Mouse (Mus musculus) hindbrain, embryonic 13.5 days (tissue): ENCODE data around the gene 1700025G04Rik. TPM values are rescaled to one million over a fixed set of nuclear protein-coding genes. Genes with fewer than 3 reads are reported as not detected.

Experiments used
- ATAC-seq: fragments of 200-750 bp; cut with Nextera tagmentation; 2 replicates; pipeline ENCODE4 v1.8.0; 2017; ENCODE audit warnings: moderate TSS enrichment; ENCODE audit not compliant: low FRiP score
- H3K27ac ChIP-seq: fragments of 300-500 bp; sonication (generic); 2 replicates; pipeline ENCODE4 v1.5.1; 2015; ENCODE audit warnings: inconsistent platforms, mild to moderate bottlenecking, moderate library complexity
- H3K27me3 ChIP-seq: fragments of 300-500 bp; sonication (generic); 2 replicates; pipeline ENCODE4 v1.6.1; 2015; ENCODE audit warnings: mild to moderate bottlenecking, inconsistent platforms
- H3K36me3 ChIP-seq: fragments of 300-500 bp; sonication (generic); 2 replicates; pipeline ENCODE4 v1.6.1; 2015; ENCODE audit warnings: mild to moderate bottlenecking, inconsistent platforms
- H3K4me1 ChIP-seq: fragments of 300-500 bp; sonication (generic); replicated peaks from 2 replicates; pipeline ENCODE4 v1.6.1; 2015; ENCODE audit warnings: inconsistent platforms
- H3K4me2 ChIP-seq: fragments of 300-500 bp; sonication (generic); 2 replicates; pipeline ENCODE4 v1.6.1; 2015; ENCODE audit warnings: inconsistent platforms, mild to moderate bottlenecking, moderate library complexity
- H3K4me3 ChIP-seq: fragments of 300-500 bp; sonication (generic); 2 replicates; pipeline ENCODE4 v1.5.1; 2015; ENCODE audit warnings: mild to moderate bottlenecking, inconsistent platforms
- H3K9ac ChIP-seq: fragments of 300-500 bp; sonication (generic); 2 replicates; pipeline ENCODE4 v1.6.1; 2015; ENCODE audit warnings: mild to moderate bottlenecking, inconsistent platforms
- H3K9me3 ChIP-seq: fragments of 300-500 bp; sonication (generic); 2 replicates; pipeline ENCODE4 v1.6.1; 2016; ENCODE audit warnings: inconsistent platforms
- WGBS: fragments of 180-500 bp; shearing (Covaris S2); methylation state at CpG from one replicate; pipeline ENCODE4 v1.1.7; 2015; 5-methylcytosine and 5-hydroxymethylcytosine counted together
- polyA plus RNA-seq: library from polyadenylated mRNA; unstranded; fragments of >200 nt; fragmentation: Nextera tagmentation; extraction: Ambion mirVana; gene quantifications from 2 replicates; pipeline ENCODE4 v1.2.1, GENCODE M21; 2015

1700025G04Rik gene
- polyA plus RNA-seq, 1 experiment from 2014 or later, result 41.0 TPM

DNA sequence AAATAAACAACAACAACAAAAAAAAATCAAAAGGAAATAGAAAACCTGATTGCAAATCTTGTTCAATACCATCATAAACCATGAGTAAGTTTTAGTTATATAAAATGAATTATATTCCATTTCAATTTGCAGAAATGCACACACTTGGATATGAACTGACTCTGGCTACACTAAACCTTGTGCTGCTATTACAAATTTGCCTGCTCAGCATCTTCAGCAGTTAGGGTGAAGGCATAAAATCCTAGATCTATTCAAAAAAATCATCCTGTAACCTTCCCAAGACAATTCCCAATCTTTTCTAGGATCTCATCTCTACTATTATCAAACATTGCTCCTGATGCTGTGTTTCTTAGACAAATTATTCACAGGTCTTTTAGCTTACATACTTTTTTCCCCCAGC lies 22.0 kb downstream of the 1700025G04Rik start:
- Histone ChIP-seq H3K4me1 (peaks cover 39% of the 10 kb centered on the region), H3K9ac (no peak overlapping the region), H3K27me3 (no peaks in the 10 kb centered on the region), H3K4me2 (no peak overlapping the region), H3K4me3 (no peak overlapping the region), H3K27ac (no peak overlapping the region), H3K9me3 (no peaks in the 10 kb centered on the region), H3K36me3 (no peaks in the 10 kb centered on the region)
- no peak for ATAC-seq

DNA sequence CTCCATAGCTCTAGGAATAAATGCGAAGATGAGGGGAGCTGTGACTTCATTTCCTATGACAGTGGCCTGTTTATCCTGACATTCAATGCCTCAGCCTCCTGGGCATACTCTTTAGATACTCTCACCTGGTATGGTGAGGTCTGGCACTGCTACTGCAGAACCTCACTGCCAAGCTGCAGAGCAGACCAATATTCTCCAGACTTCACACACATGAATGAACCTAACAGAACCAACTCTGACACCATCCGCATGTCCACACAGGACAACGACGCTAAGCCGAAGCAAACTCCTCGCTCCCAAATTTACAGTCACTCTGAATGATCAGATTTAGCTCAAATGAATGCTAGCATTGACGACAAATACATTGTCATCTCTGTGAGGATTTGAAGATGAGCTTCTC lies 24.4 kb downstream of the 1700025G04Rik start:
- WGBS, result 95% methylated on average over 7 of the region's 7 CpGs
- ATAC-seq, result no peak

DNA sequence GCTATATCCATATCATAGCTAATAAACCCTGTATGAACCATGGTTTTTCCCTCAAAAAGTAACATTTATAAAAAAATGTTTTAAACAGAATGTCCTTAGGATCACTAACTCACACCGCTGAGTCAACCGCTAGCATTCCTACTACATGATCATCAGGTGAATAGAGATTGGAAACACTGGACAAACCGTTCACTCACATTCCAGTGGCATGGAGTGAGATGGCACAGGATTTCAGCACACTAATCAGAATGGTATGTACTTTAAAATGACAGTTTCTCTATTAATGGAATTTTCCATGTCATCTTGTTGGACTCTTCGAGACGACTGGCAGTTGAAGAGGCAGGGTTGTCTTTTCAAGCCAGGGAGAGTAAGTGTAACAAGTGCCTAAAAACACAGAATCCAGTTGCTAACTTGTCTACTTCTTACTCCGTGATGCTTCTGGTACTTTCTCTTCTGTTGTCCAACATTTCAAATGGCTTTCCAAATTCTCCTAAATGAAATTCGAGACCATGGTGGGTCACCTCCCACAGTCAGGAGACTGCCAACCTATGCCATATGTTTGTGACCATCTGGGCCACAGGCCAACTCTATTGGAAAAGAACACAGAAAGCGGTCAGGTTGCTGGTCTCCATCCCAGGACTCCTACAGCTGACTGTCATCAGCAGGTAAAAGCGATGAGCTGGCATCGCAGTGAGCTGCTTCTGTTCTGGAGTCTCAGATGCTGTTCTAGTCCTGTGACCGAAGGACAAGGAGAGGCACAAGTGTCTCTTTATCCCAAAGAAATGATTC lies 26.4 kb downstream of the 1700025G04Rik start:
- no peaks in the 10 kb centered on the region for H3K27me3 ChIP-seq
- WGBS, result 94% methylated on average over 11 of the region's 11 CpGs
- no peak overlapping the region for H3K27ac ChIP-seq
- H3K4me2 ChIP-seq, result no peak overlapping the region
- no peak overlapping the region for H3K4me3 ChIP-seq
- no peak overlapping the region for H3K9ac ChIP-seq
- peaks cover 18% of the 10 kb centered on the region for H3K4me1 ChIP-seq
- no peaks in the 10 kb centered on the region for H3K36me3 ChIP-seq
- no peak for ATAC-seq
- H3K9me3 ChIP-seq, result no peaks in the 10 kb centered on the region

More for the DNA sequence above, 24.4 kb downstream of the 1700025G04Rik start:
- Histone ChIP-seq H3K36me3 (no peaks in the 10 kb centered on the region), H3K27ac (no peak overlapping the region), H3K27me3 (no peaks in the 10 kb centered on the region), H3K4me2 (no peak overlapping the region), H3K4me3 (no peak overlapping the region), H3K9ac (no peak overlapping the region), H3K9me3 (no peaks in the 10 kb centered on the region), H3K4me1 (peaks cover 22% of the 10 kb centered on the region)

DNA sequence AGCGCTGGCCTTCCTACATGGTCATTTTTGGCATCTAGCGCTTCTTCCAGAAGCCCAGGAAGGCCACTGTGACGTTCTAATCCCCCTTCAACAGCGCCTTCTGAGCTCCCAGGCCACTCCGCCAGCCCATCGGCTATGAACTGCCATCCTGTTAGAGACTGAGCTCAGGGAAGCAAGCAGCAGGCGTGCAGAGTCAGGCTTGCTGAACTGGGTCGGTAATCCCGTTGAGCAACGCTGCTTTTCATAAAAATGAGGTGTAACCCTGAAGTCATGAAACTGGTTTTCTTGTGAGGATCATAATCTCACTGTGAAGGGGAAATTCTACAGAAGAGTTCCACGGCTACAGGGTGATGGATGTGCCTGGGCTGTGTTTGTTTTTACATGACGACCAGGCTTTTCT lies 28.2 kb downstream of the 1700025G04Rik start:
- no peak overlapping the region for H3K9ac ChIP-seq
- no peaks in the 10 kb centered on the region for H3K27me3 ChIP-seq
- ATAC-seq, result no peak
- no peaks in the 10 kb centered on the region for H3K36me3 ChIP-seq
- H3K4me1 ChIP-seq, result peaks cover 16% of the 10 kb centered on the region
- WGBS, result 92% methylated on average over 12 of the region's 12 CpGs
- H3K27ac ChIP-seq, result no peak overlapping the region
- no peaks in the 10 kb centered on the region for H3K9me3 ChIP-seq
- no peak overlapping the region for H3K4me3 ChIP-seq
- H3K4me2 ChIP-seq, result no peak overlapping the region

DNA sequence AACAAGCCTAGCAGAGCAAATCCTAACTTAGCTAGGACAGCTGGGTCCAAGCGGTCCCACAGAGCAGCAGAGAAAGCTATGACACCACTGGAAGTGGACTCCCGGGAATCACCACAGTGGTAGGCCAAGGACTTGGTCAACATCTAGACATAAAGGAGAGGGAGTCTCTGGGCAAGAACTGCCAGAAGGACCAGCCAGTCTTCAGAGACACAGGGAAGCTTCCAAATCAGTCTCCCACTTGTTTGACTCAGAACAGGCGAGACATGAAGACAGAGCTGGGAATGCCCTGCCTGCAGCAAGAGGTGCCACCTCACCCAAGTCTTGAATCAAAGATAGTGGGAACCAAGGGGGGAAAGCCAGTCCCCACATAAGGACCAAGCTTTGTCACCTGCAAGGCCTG lies 29.7 kb downstream of the 1700025G04Rik start:
- H3K9ac ChIP-seq, result no peak overlapping the region
- 83% methylated on average over 3 of the region's 3 CpGs for WGBS

DNA sequence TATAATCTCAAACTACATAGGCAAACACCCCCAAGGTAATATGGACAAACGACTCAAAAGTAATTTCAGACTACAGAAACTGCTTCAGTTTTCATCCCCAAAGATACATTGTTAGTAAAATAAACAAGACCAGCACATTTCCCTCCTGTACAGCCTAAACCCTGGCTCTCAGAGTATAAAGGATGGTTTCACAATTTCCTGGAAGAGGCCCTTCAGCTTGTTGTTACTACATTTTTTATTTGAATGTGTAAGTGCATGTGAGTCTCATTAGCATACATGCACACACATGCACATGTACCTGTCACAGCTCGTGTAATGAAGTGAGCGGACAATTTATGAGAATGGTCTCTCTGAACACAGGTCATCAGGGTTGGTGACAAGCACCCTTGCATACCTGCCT lies 31.1 kb downstream of the 1700025G04Rik start:
- Histone ChIP-seq H3K4me3 (no peak overlapping the region), H3K4me1 (peaks cover 23% of the 10 kb centered on the region), H3K27me3 (no peaks in the 10 kb centered on the region), H3K9ac (no peak overlapping the region), H3K4me2 (no peak overlapping the region), H3K36me3 (no peaks in the 10 kb centered on the region), H3K9me3 (no peaks in the 10 kb centered on the region), H3K27ac (no peak overlapping the region)
- no peak for ATAC-seq
- WGBS, result 84% methylated on average over 3 of the region's 3 CpGs

More for the DNA sequence above, 29.7 kb downstream of the 1700025G04Rik start:
- no peaks in the 10 kb centered on the region for H3K9me3 ChIP-seq
- no peak overlapping the region for H3K4me3 ChIP-seq
- H3K27ac ChIP-seq, result no peak overlapping the region
- H3K4me2 ChIP-seq, result no peak overlapping the region
- H3K27me3 ChIP-seq, result no peaks in the 10 kb centered on the region
- no peak for ATAC-seq
- no peaks in the 10 kb centered on the region for H3K36me3 ChIP-seq
- H3K4me1 ChIP-seq, result peaks cover 23% of the 10 kb centered on the region

DNA sequence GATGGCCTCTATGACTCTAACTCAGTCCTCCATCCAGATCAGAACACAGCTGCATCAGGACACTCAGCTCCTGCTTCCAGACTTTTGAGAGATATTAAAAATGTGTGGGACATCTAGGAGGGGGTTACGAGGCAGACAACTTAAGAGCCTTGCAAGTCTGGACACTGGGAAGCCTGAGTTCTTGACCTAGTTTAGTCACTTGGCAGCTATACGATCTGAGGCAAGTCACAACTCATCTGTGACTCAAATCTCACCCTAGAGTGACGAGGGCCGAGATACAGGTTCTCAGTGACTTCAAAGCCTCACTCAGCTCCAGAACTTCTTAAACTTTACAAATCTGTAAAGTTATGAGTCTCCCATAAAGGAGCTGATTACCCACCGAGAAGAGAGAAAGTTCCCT lies 36.8 kb downstream of the 1700025G04Rik start:
- H3K27ac ChIP-seq, result no peak overlapping the region
- H3K4me2 ChIP-seq, result no peak overlapping the region
- no peaks in the 10 kb centered on the region for H3K36me3 ChIP-seq
- no peaks in the 10 kb centered on the region for H3K27me3 ChIP-seq
- 91% methylated on average over 5 of the region's 5 CpGs for WGBS
- ATAC-seq, result no peak
- no peak overlapping the region for H3K9ac ChIP-seq
- H3K4me1 ChIP-seq, result peaks cover 28% of the 10 kb centered on the region
- H3K9me3 ChIP-seq, result no peaks in the 10 kb centered on the region
- no peak overlapping the region for H3K4me3 ChIP-seq

DNA sequence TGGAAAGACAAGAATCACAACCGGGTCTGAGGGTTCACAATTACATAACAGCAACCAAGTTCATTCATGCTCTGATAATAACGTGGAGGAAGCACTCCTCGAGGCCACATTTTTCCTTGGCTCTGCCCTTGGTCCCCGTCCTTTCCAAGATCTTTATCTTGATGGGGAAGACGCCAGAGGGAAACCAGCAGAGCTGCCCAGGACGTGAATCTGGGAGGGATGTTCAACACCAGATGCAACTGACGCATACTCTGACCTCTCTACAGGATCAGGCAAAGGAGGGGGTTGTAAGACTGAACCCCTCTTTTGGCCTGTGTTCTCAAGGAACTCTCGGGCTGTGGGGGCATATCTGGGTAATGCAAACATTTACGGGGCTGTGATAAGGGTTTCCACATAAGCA lies 38.1 kb downstream of the 1700025G04Rik start:
- no peaks in the 10 kb centered on the region for H3K9me3 ChIP-seq
- no peak overlapping the region for H3K9ac ChIP-seq
- ATAC-seq, result no peak
- no peak overlapping the region for H3K4me3 ChIP-seq
- no peaks in the 10 kb centered on the region for H3K27me3 ChIP-seq
- H3K4me1 ChIP-seq, result peaks cover 37% of the 10 kb centered on the region
- H3K36me3 ChIP-seq, result no peaks in the 10 kb centered on the region
- no peak overlapping the region for H3K27ac ChIP-seq
- no peak overlapping the region for H3K4me2 ChIP-seq
- 77% methylated on average over 9 of the region's 9 CpGs for WGBS

DNA sequence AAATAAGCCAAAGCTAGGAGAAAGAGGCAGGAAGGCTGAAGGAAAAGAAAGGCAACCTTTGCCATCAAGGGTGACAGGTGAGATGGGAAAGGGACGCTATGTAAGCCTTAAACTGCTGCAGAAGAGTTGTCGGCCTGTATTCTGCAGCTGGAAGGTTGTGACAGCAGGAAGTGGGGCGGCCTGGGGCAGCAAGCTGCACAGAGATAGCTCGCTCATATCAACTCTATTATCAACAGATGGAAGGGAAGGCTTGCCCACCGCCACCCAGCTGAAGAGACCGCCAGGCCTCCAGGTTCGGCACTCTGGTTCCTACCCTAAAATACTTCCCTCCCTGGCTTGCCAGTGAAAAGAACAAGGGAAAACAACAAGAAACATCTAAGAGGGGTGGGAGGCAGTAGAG lies 39.9 kb downstream of the 1700025G04Rik start:
- Histone ChIP-seq H3K36me3 (no peaks in the 10 kb centered on the region), H3K27me3 (no peaks in the 10 kb centered on the region), H3K4me3 (no peak overlapping the region), H3K9ac (no peak overlapping the region), H3K4me2 (no peak overlapping the region), H3K4me1 (peaks cover 41% of the 10 kb centered on the region), H3K27ac (no peak overlapping the region), H3K9me3 (no peaks in the 10 kb centered on the region)
- WGBS, result 92% methylated on average over 7 of the region's 7 CpGs
- ATAC-seq, result no peak

DNA sequence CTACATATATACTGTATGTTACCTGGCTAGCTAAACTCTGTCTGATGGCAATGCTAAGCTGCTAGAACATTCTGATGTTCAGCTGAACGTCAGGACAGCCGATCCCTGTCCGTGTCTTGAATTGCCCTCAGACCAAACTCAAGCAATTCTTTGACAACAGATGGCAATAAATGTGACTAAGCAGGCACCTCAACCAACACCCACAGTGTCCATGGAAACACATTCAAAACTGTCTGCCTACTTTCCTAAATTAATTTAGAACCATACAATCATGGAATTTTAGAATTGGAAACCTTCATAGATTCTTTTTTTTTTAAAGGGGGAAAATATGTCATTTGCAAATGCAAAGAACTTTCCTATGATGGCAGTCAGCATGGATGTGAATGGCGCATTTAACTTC lies 41.6 kb downstream of the 1700025G04Rik start:
- peaks cover 41% of the 10 kb centered on the region for H3K4me1 ChIP-seq
- no peaks in the 10 kb centered on the region for H3K36me3 ChIP-seq
- no peaks in the 10 kb centered on the region for H3K9me3 ChIP-seq
- H3K4me2 ChIP-seq, result no peak overlapping the region
- no peak overlapping the region for H3K4me3 ChIP-seq
- 78% methylated on average over 4 of the region's 4 CpGs for WGBS
- no peaks in the 10 kb centered on the region for H3K27me3 ChIP-seq
- no peak for ATAC-seq
- H3K9ac ChIP-seq, result no peak overlapping the region
- H3K27ac ChIP-seq, result no peak overlapping the region

DNA sequence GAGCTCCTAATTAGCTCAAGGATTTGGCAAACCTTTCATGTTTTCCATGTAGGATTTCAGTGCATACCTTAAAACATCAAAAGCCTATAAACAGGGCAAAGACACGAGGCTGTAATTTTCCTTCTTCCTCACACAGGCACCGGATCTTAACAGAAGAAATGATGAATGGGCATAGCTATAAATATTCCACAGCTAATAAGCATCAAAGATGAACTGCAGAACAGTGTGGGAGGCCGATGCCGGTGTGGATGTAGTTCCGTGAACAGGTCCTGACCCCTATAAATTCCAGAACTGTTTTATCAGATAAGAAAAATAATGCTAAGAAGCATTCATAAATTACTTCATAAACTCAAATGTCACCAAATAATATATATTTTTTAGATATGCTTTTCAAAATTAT lies 42.5 kb downstream of the 1700025G04Rik start:
- ATAC-seq, result no peak
- no peak overlapping the region for H3K4me2 ChIP-seq
- no peak overlapping the region for H3K4me3 ChIP-seq
- H3K9ac ChIP-seq, result no peak overlapping the region
- H3K36me3 ChIP-seq, result no peaks in the 10 kb centered on the region
- H3K27ac ChIP-seq, result no peak overlapping the region
- WGBS, result 52% methylated on average over 5 of the region's 5 CpGs
- peaks cover 43% of the 10 kb centered on the region for H3K4me1 ChIP-seq
- H3K9me3 ChIP-seq, result no peaks in the 10 kb centered on the region
- no peaks in the 10 kb centered on the region for H3K27me3 ChIP-seq

DNA sequence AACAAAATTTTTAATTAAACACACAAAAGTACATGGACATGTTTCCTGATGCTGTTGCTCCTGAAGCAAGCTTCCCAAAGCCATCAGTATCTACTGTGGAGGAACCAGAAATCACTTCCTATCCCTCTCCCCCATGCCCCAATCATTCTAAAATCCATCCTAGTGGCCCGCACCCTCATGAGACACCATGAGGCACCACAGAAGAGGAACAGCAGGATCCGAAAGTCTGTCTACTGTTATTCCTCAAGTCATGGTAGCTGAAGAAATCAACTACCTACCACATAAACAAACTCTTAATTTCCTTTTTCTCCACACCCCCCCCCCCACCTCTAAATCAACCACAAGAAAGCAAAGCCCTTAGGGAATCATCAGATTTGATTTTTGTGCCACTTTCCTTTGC lies 46.5 kb downstream of the 1700025G04Rik start:
- no peaks in the 10 kb centered on the region for H3K36me3 ChIP-seq
- no peak overlapping the region for H3K4me2 ChIP-seq
- 94% methylated on average over 2 of the region's 2 CpGs for WGBS
- no peak overlapping the region for H3K9ac ChIP-seq
- ATAC-seq, result no peak
- no peak overlapping the region for H3K27ac ChIP-seq
- H3K4me1 ChIP-seq, result peaks cover 51% of the 10 kb centered on the region
- no peak overlapping the region for H3K4me3 ChIP-seq
- no peaks in the 10 kb centered on the region for H3K9me3 ChIP-seq
- no peaks in the 10 kb centered on the region for H3K27me3 ChIP-seq

DNA sequence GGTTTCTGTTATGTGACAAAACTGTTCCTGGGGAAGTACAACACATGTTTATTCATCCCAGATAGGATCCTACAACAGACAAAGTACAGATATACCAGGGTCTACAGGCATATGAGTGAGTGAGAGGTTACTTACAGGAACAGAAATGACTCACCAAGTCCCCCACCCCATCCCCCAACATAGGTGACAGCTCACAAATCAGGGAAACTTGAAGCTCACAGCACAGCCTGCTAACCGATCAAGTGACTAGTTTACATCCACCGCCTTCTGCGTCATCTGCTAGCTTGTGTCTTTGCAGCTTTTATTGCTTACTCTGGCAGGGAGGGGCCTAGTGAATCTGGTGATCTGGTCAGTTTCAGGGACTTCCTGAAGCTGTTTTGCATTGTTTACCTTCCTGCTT lies 47.5 kb downstream of the 1700025G04Rik start:
- 77% methylated on average over 3 of the region's 3 CpGs for WGBS
- H3K9me3 ChIP-seq, result no peaks in the 10 kb centered on the region
- H3K4me3 ChIP-seq, result no peak overlapping the region
- no peak for ATAC-seq
- no peaks in the 10 kb centered on the region for H3K36me3 ChIP-seq
- H3K9ac ChIP-seq, result no peak overlapping the region
- H3K4me1 ChIP-seq, result peaks cover 58% of the 10 kb centered on the region
- no peaks in the 10 kb centered on the region for H3K27me3 ChIP-seq
- H3K27ac ChIP-seq, result no peak overlapping the region
- H3K4me2 ChIP-seq, result no peak overlapping the region
